Mouse (Mus musculus) forebrain, postnatal 0 days (tissue): ENCODE data around the gene Lrrc25. TPM values are rescaled to one million over a fixed set of nuclear protein-coding genes. Genes with fewer than 3 reads are reported as not detected.
A peak's percentile ranks its signal among the peaks of the same experiment; 100 is the strongest.

ENCODE experiments used
- ATAC-seq: fragments of 200-750 bp; cut with Nextera tagmentation; 2 replicates; pipeline ENCODE4 v1.8.0; 2017; ENCODE audit warnings: mild to moderate bottlenecking, moderate library complexity
- DNase-seq: peaks from one replicate; pipeline ENCODE4 v3.0.0-alpha.2; 2015
- H3K27ac ChIP-seq: fragments of 300-500 bp; sonication (generic); 2 replicates; pipeline ENCODE4 v1.5.1; 2014; ENCODE audit warnings: low read depth, mild to moderate bottlenecking, antibody characterized with exemption, low read length, moderate library complexity, mixed read lengths
- H3K27me3 ChIP-seq: fragments of 300-500 bp; sonication (generic); 2 replicates; pipeline ENCODE4 v1.6.1; 2014; ENCODE audit warnings: mild to moderate bottlenecking, low read length, mixed read lengths; ENCODE audit not compliant: insufficient read depth
- H3K36me3 ChIP-seq: fragments of 300-500 bp; sonication (generic); 2 replicates; pipeline ENCODE4 v1.6.1; 2014; ENCODE audit warnings: mild to moderate bottlenecking, moderate library complexity; ENCODE audit not compliant: insufficient read depth
- H3K4me1 ChIP-seq: fragments of 300-500 bp; sonication (generic); 2 replicates; pipeline ENCODE4 v1.6.1; 2014; ENCODE audit warnings: antibody characterized with exemption; ENCODE audit not compliant: insufficient read depth
- H3K4me2 ChIP-seq: fragments of 300-500 bp; sonication (generic); 2 replicates; pipeline ENCODE4 v1.6.1; 2014; ENCODE audit warnings: low read depth, mild to moderate bottlenecking, moderate library complexity
- H3K4me3 ChIP-seq: fragments of 300-500 bp; sonication (generic); 2 replicates; pipeline ENCODE4 v1.5.1; 2014; ENCODE audit warnings: low read depth, low read length, mixed read lengths
- H3K9ac ChIP-seq: fragments of 300-500 bp; sonication (generic); 2 replicates; pipeline ENCODE4 v1.6.1; 2014; ENCODE audit warnings: mild to moderate bottlenecking
- H3K9me3 ChIP-seq: fragments of 300-500 bp; sonication (generic); 2 replicates; pipeline ENCODE4 v1.6.1; 2016; ENCODE audit warnings: low read length
- CTCF ChIP-seq: sonication (generic); IDR thresholded peaks from 2 replicates; pipeline ENCODE4 v1.5.1; 2016; ENCODE audit warnings: antibody characterized with exemption, control low read depth, low read depth
- WGBS: fragments of 180-500 bp; shearing (Covaris S2); extraction: QIAGEN DNeasy Blood & Tissue Kit; methylation state at CpG from one replicate; pipeline ENCODE4 v1.1.7; 2014; 5-methylcytosine and 5-hydroxymethylcytosine counted together
- polyA plus RNA-seq: library from polyadenylated mRNA; unstranded; fragments of >200 nt; fragmentation: Nextera tagmentation; extraction: Ambion mirVana; gene quantifications from 2 replicates; pipeline ENCODE4 v1.2.1, GENCODE M21; 2015
- total RNA-seq: library from RNA; depleted of rRNA; stranded (reverse); fragments of >200 nt; gene quantifications from 2 replicates; pipeline ENCODE4 v1.2.3, GENCODE M21; 2014

Gene Lrrc25
- total and polyA plus RNA-seq, 2 experiments from 2014 or later, result 1.2 to 2.8 TPM

DNA sequence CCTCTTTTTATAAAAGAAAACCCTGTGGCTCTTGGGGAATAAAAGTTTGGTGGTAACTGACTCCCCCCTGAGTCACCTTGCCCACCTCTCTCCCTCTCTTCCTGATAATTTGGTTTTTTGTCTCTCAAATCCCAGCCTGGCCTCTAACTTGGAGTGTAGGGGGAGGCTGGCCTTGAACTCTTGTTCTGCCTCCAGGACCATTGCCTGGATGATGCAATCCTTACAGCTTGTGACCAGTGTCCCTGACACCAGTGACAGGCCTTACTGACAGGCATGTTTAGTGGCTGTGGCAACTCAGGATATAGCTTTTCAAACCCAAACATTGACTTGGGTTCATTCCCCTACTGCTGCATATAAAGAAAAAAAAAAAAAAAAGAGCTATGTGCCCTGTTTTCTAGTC, 30.8 kb downstream of the Lrrc25 start:
- Histone ChIP-seq H3K9me3 (no peaks in the 10 kb centered on the region), H3K36me3 (peaks cover 15% of the 10 kb centered on the region), H3K27me3 (no peaks in the 10 kb centered on the region), H3K4me3 (no peak overlapping the region), H3K9ac (no peak overlapping the region), H3K4me1 (peaks cover 3% of the 10 kb centered on the region; the same call in 1 of the 2 replicates), H3K27ac (no peak overlapping the region), H3K4me2 (no peak overlapping the region)
- no peak for TF ChIP-seq CTCF
- no peak for ATAC-seq
- no peak for DNase-seq

DNA sequence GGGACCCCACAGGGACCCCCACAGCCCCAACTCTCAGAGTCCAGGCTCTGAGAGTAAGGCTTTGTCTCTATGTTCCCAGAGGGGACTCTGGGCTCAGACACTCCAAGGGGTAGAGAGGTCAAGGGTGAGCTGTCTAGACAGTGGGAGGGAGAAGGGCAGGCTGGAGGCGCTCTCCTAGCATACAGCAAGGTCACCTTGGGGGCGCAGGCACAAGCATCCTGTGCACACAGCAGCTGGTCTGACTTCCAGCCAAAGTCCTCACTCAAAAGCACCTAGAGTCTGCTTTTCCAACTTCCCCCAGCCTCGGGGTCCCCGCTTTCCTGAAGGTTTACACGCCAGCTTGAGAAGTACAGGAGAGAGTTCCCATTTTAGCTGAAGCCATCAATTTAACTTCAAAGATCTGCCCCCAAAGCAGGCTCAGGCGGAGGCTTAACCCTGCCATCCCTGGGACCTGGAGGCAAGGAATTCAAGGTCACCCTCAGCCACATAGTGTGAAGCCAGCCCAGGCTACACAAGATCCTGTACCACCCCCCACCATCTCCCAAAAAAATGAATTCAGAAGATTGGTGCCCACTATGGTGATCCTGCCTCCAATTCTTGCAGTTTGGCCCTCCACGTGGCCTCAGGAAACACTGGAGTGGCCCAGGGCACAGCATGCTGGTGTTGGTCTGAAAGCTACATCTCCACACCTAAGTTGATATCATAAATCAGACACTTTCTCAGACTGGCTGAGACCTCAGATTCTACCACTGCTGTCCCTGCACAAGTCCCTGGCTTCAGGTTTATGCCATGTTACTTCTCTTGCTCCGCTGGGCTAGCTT, 31.6 kb downstream of the Lrrc25 start:
- no peaks in the 10 kb centered on the region for H3K9me3 ChIP-seq
- no peak overlapping the region for H3K4me3 ChIP-seq
- no peak overlapping the region for H3K9ac ChIP-seq
- peaks cover 22% of the 10 kb centered on the region for H3K36me3 ChIP-seq
- no peak overlapping the region for H3K27ac ChIP-seq
- TF ChIP-seq CTCF, result no peak
- H3K27me3 ChIP-seq, result no peaks in the 10 kb centered on the region
- 70% methylated on average over 8 of the region's 8 CpGs for WGBS
- ATAC-seq (no peak), DNase-seq (no peak)
- no peak overlapping the region for H3K4me2 ChIP-seq
- peaks cover 3% of the 10 kb centered on the region; the same call in 1 of the 2 replicates for H3K4me1 ChIP-seq

DNA sequence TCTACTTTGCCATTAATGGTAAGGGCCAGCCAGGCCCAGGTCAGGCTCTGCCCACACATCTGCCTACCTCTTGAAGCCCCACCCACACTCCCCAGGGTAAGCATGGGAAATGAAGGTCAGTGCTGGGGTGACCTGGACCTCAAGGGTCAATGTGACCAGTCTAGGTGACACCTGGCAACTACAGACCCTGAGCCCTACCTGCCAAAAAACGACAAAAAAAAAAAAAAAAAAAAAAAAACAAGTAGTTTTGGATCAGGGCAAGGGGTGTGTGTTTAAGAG, 32.1 kb downstream of the Lrrc25 start:
- Histone ChIP-seq H3K4me1 (peaks cover 3% of the 10 kb centered on the region; the same call in 1 of the 2 replicates), H3K4me3 (no peak overlapping the region), H3K9ac (no peak overlapping the region), H3K27ac (no peak overlapping the region), H3K4me2 (no peak overlapping the region), H3K9me3 (no peaks in the 10 kb centered on the region), H3K27me3 (no peaks in the 10 kb centered on the region), H3K36me3 (peaks cover 22% of the 10 kb centered on the region)
- ATAC-seq (no peak), DNase-seq (no peak)
- 33% methylated on average over 1 of the region's 1 CpGs for WGBS
- TF ChIP-seq CTCF, result no peak

DNA sequence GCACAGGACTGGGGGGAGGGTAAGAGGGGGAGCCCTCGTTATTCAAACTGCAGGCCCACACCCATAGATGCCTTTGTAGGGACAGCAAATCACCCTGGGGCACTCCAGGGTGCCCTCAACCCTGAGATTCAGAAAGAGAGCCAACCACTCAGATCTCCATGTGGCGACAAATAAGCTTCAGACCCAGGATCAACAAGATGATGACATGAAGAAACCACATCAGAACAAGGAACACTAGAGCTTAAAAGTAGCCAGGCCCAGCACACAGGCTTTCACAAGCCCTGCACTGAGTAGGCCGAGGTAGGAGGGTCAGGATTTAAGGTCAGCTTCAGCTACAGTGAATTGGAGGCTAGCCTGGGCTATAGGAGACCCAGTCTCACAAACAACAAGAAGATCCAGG, 33.0 kb downstream of the Lrrc25 start:
- Histone ChIP-seq H3K4me2 (no peak overlapping the region), H3K4me3 (no peak overlapping the region), H3K27me3 (no peaks in the 10 kb centered on the region), H3K9ac (no peak overlapping the region), H3K4me1 (peaks cover 3% of the 10 kb centered on the region; the same call in 1 of the 2 replicates), H3K27ac (peak overlapping the region; percentile 21; the same call in 1 of the 2 replicates), H3K36me3 (peaks cover 22% of the 10 kb centered on the region), H3K9me3 (no peaks in the 10 kb centered on the region)
- no peak for DNase-seq
- ATAC-seq, result peak; percentile 16; the same call in 1 of the 2 replicates
- TF ChIP-seq CTCF, result no peak
- 56% methylated on average over 3 of the region's 3 CpGs for WGBS

DNA sequence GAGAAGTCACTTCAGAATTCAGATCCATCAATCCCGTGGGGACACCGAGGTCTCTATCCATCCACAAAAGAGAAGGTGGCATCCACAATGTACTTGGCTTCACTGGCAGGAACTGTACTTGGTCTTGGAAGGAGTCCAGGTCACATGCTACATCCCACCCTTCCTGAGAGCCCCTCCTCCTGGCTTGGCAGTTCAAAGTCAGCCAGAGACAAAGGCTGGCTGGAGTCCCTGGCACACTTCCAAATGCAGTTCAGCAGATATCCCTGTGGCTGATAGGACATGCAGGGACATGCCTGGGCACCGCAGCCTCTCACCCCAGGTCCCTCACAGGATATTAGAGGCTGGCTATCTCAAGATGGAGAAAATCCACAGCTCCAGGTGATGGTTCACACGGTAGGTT, 33.4 kb downstream of the Lrrc25 start:
- TF ChIP-seq CTCF, result no peak
- no peak overlapping the region for H3K4me2 ChIP-seq
- ATAC-seq (peak; percentile 54), DNase-seq (peak; percentile 79)
- H3K4me1 ChIP-seq, result peaks cover 3% of the 10 kb centered on the region; the same call in 1 of the 2 replicates
- H3K27ac ChIP-seq, result peak overlapping the region; percentile 21; the same call in 1 of the 2 replicates
- H3K9ac ChIP-seq, result no peak overlapping the region; the same call in 1 of the 2 replicates
- no peaks in the 10 kb centered on the region for H3K27me3 ChIP-seq
- peaks cover 22% of the 10 kb centered on the region for H3K36me3 ChIP-seq
- H3K4me3 ChIP-seq, result no peak overlapping the region
- no peaks in the 10 kb centered on the region for H3K9me3 ChIP-seq
- 18% methylated on average over 4 of the region's 4 CpGs for WGBS

DNA sequence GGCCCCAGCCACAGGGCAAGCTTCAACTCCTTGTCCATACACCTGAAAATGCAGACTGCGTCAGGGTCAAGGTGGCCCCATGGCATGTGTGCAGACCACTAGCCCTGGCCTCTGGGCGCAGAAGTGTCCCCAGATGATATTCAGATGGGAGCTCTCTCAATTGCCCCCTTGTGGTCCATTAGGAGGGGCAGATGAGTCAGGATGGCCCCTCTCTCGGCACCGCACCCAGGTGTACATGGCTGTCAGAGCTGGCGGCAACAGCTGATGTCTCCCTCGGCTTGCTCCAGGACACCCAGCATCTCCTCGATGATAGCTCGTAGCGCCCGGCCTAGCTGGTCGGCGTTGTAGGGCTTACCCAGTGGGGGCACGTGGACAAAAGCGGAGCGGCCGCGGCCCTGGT, 34.4 kb downstream of the Lrrc25 start:
- WGBS, result 94% methylated on average over 17 of the region's 17 CpGs
- TF ChIP-seq CTCF, result no peak
- Histone ChIP-seq H3K4me2 (no peak overlapping the region), H3K9ac (no peak overlapping the region), H3K27ac (no peak overlapping the region), H3K9me3 (no peaks in the 10 kb centered on the region), H3K4me1 (peaks cover 3% of the 10 kb centered on the region; the same call in 1 of the 2 replicates), H3K4me3 (no peak overlapping the region), H3K36me3 (peaks cover 22% of the 10 kb centered on the region), H3K27me3 (no peaks in the 10 kb centered on the region)
- no peak for ATAC-seq
- no peak for DNase-seq

DNA sequence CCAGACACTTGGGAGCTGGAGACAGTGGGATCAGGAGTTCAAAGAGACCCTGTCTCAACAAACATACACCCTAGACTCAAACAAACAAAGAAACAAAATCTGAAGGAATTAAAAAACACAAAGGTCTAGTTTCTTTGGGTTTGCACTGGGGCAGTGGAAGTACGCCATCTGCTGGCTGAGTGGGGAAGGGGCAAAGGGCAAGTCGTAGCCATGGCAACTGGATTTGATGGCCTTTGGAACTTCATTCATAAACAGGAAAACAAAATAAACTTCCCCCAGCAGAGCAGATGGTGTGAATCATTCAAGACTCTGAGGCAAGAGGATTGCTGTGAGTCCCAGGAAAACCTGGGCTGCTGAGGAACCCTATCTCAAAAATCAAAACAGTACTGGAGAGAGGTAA, 37.3 kb downstream of the Lrrc25 start:
- ATAC-seq (no peak), DNase-seq (no peak)
- 60% methylated on average over 2 of the region's 2 CpGs for WGBS
- no peak overlapping the region for H3K4me3 ChIP-seq
- no peaks in the 10 kb centered on the region for H3K9me3 ChIP-seq
- no peak overlapping the region for H3K27ac ChIP-seq
- peaks cover 25% of the 10 kb centered on the region for H3K36me3 ChIP-seq
- no peaks in the 10 kb centered on the region for H3K27me3 ChIP-seq
- H3K4me1 ChIP-seq, result peaks cover 3% of the 10 kb centered on the region; the same call in 1 of the 2 replicates
- TF ChIP-seq CTCF, result peak; percentile 64
- no peak overlapping the region for H3K4me2 ChIP-seq
- H3K9ac ChIP-seq, result no peak overlapping the region
